Mouse (Mus musculus) erythroblast, embryonic 14.5 days (primary cell): ENCODE results near the gene Zfp994. TPM values are rescaled to one million over a fixed set of nuclear protein-coding genes. Genes with fewer than 3 reads are reported as not detected.
"Not testable (repeated sequence)": the region's sequence is repeated elsewhere in the genome, so short reads cannot be mapped to it uniquely, and the experiment has no call there.

Experiments
- H3K27me3 ChIP-seq: 2 replicates; pipeline ENCODE4 v1.6.1; 2012; ENCODE audit warnings: inconsistent platforms; ENCODE audit not compliant: control insufficient read depth
- H3K36me3 ChIP-seq: 2 replicates; pipeline ENCODE4 v1.6.1; 2012; ENCODE audit warnings: mild to moderate bottlenecking, inconsistent platforms; ENCODE audit not compliant: control insufficient read depth
- H3K4me1 ChIP-seq: 2 replicates; pipeline ENCODE4 v1.6.1; 2012; ENCODE audit warnings: inconsistent platforms; ENCODE audit not compliant: control insufficient read depth
- H3K4me3 ChIP-seq: replicated peaks from 2 replicates; pipeline ENCODE3; 2012; ENCODE audit warnings: moderate library complexity, mild to moderate bottlenecking, inconsistent platforms
- H3K9me3 ChIP-seq: 2 replicates; pipeline ENCODE4 v1.6.1; 2012; ENCODE audit warnings: low read length, inconsistent platforms, mixed read lengths; ENCODE audit not compliant: control insufficient read depth
- polyA plus RNA-seq: library from polyadenylated mRNA; stranded (reverse); fragments of >175 nt; gene quantifications from 2 replicates; pipeline ENCODE4 v1.2.3, GENCODE M21; 2012

Gene Zfp994
- not detected in 2 replicates for polyA plus RNA-seq

DNA sequence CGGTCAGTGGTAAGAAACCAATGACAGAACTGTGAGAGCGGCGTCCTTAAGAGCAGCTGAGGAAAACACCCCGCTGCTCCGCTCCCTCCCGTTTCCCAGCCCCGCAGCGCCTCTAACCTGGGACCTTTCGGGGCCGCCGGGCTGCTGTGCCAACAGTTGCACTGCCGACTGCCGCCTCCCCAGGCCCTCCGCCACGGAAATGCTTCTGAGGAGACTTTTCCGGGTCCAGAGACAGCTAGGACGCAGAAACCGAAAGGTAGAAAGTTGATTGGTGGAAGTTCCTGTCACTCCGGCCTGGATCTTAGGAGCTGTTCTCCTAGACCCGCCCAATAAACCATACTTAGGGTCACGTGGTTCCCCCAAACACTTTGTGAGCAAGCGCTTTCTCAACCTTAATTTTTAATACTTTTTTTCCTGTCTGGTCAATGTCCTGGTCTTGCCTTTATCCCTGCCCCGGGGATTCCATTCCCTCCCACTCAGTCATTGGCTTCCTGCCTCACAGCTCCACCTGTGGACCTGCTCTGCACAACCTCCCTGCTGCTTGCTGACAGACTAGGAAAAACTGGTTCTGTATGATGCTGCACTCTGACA, at the start of gene Zfp994:
TSS of gene Zfp994 (minus strand) at position 195 of the 591 bp plus-strand sequence.
- not testable (repeated sequence) for H3K36me3 ChIP-seq, H3K27me3 ChIP-seq, H3K4me1 ChIP-seq, H3K9me3 ChIP-seq
- peak within 1 kb of the TSS; percentile 66 for H3K4me3 ChIP-seq

DNA sequence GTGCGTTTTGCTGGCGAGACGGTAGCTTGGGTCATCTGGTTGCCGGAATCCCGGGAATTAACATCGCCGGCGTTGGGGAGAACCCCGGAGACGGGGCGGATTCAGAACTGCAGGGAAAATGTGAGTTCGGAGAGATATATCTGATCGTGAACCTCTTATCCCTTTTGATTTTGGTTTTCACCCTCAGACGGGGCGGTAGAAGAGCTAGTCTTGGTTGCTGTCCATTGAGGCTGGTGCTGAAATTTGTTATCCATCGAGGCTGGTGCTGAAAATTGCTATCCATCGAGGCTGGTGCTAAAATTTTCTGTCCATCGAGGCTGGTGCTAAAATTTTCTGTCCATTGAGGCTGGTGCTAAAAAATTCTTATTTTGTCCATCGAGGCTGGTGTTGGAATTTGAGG, 5.3 kb upstream of the Zfp994 start:
- not testable (repeated sequence) for H3K36me3 ChIP-seq, H3K4me3 ChIP-seq, H3K9me3 ChIP-seq, H3K27me3 ChIP-seq, H3K4me1 ChIP-seq

DNA sequence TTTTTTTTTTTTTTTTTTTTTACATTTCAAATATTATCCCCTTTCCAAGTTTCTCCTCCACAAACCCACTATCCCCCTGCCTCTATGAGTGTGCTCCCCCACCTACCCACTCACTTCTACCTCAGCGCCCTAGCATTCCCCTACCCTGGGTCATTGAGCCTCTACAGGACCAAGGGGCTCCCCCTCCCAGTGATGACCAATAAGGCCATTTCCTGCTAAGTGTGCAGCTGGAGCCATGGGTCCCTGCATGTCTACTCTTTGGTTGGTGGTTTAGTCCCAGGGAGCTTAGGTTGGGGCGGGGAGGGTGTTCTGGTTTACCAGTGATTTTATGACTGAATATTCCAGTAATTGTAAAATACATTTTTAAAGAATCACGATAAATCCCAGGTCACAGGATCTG, 401 bp downstream of the Zfp994 start:
- H3K4me3 ChIP-seq, result peak overlapping the region; percentile 66
- not testable (repeated sequence) for H3K9me3 ChIP-seq, H3K36me3 ChIP-seq, H3K4me1 ChIP-seq, H3K27me3 ChIP-seq

DNA sequence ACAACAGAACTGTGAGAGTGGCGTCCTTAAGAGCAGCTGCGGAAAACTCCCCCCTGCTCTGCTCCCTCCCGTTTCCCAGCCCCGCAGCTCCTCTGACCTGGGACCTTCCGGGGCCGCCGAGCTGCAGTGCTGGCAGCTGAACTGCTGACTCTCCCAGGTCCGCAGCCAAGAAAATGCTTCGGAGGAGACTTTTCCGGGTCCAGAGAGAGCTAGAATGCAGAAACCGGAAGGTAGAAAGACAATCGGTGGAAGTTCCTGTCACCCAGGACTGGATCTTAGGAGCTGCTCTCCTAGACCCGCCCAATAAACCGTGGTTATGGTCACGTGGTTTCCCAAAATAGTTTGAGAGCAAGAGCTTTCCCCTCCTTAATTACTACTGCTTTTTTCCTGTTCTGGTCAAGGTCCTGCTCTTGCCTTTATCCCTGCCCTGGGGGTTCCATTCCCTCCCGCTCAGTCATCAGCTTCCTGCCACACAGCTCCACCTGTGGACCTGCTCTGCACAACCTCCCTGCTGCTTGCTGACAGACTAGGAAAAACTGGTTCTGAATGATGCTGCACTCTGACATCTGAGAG, 59.6 kb downstream of the Zfp994 start, which contains the start of gene Zfp947:
TSS of gene Zfp947 (minus strand) at position 469 of the 573 bp plus-strand sequence.
- H3K4me1 ChIP-seq, H3K9me3 ChIP-seq, H3K27me3 ChIP-seq, H3K36me3 ChIP-seq: not testable (repeated sequence)
- peak within 1 kb of the TSS; percentile 44 for H3K4me3 ChIP-seq

GRCm38 (mm10) chr17:22165304-22165703, 60.1 kb downstream of the Zfp994 start:
- H3K36me3 ChIP-seq, H3K27me3 ChIP-seq, H3K4me1 ChIP-seq, H3K9me3 ChIP-seq: not testable (repeated sequence)
- peak overlapping the region; percentile 44 for H3K4me3 ChIP-seq

- not testable (repeated sequence) for H3K36me3 ChIP-seq, H3K27me3 ChIP-seq, H3K4me3 ChIP-seq, H3K4me1 ChIP-seq, H3K9me3 ChIP-seq
Measured at GRCm38 (mm10) chr17:22153951-22154350, 71.5 kb downstream of the Zfp994 start.

Other genes starting within 250 kb of the Zfp994 start
- not detected in 2 replicates for gene Zfp947, start 59.4 kb downstream of the Zfp994 start, polyA plus RNA-seq
- gene CT030661.1, start 89.2 kb upstream of the Zfp994 start, polyA plus RNA-seq, result 0.01 and 0.02 TPM in 2 replicates
- 0.03 and 0.07 TPM in 2 replicates for gene Zfp944, start 135.8 kb upstream of the Zfp994 start, polyA plus RNA-seq
- not detected in 2 replicates for gene Zfp758, start 135.8 kb upstream of the Zfp994 start, polyA plus RNA-seq
- 0.22 and 0.34 TPM in 2 replicates for gene Zfp946, start 198.6 kb upstream of the Zfp994 start, polyA plus RNA-seq